Mouse (Mus musculus) embryonic fibroblast, embryonic 13.5 days (primary cell): ENCODE results near the gene Sh3rf1.

Source experiments
- CTCF ChIP-seq: IDR thresholded peaks from 2 replicates; pipeline ENCODE4 v1.5.1; 2011; ENCODE audit warnings: mild to moderate bottlenecking, control low read depth, low read length, moderate library complexity, borderline replicate concordance; ENCODE audit not compliant: insufficient read depth
- POLR2A ChIP-seq: IDR thresholded peaks from 2 replicates; pipeline ENCODE4 v1.6.1; 2011; ENCODE audit warnings: low read depth, mild to moderate bottlenecking, control low read depth, low read length, moderate library complexity

- TF ChIP-seq CTCF, result no peak
- TF ChIP-seq POLR2A, result no peak
These were observed 23.3 kb upstream of the Sh3rf1 start for GRCm38 (mm10) chr8:61200254-61200887.
